Mouse (Mus musculus): ENCODE results near the gene Rexo4. TPM values are rescaled to one million over a fixed set of nuclear protein-coding genes. Genes with fewer than 3 reads are reported as not detected.

Rexo4 gene
- polyA plus RNA-seq, 1 experiment: 29.5 TPM

DNA sequence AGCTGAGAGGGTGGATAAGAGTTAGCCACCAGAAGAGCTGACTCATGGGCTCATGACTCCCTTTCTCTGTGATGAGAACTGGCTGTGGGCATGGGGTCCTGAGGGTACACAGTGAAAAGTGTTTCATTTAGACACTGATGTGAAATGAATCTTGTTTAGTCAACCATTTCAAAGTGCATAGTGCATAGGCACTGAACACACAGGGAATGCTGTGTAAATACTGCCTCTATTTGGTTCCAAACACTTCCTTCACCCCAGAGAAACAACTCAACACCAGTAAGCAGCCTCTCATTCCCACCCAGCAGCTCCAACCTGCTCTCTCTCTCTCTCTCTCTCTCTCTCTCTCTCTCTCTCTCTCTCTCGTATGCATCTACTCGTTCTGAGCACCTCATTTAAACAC is 20.0 kb upstream of the Rexo4 start:
- Histone ChIP-seq H3K4me3 (replicated peaks; ENCODE audit: control insufficient read depth, low read depth, low read length) (no peak overlapping the region), H3K27ac (ENCODE audit: control insufficient read depth, insufficient read depth, low read depth, low read length, poor library complexity) (no peak overlapping the region), H3K4me1 (ENCODE audit: control insufficient read depth, insufficient read depth, low read length) (no peaks in the 10 kb centered on the region)
- TF ChIP-seq POLR2A (IDR thresholded peaks at IDR 0.05; ENCODE audit: borderline replicate concordance, control insufficient read depth, low read depth, low read length) (no peak), CTCF (IDR thresholded peaks at IDR 0.05; ENCODE audit: control insufficient read depth, insufficient read depth, low read length) (no peak)
- 71% methylated on average over 2 of the region's 2 CpGs for WGBS

DNA sequence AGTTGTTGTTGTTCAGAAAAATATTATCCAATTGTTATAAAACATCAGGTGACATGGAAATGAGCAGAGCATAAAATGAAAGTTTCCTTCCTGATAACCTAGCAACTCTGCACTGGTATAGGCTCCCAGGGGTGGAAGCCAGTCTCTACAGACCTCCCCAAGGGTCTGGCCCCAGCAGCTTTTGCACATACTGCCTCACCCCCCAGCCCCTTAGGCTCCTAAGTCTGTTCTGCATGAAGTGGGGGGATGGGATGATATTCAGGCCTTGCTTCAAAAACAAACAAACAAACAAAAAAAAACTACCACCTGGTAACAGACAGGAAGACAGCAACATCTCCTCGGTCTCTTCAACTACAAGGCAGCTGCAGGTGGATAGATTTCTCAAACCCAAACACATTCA is 16.2 kb upstream of the Rexo4 start:
- WGBS: 65% methylated on average over 1 of the region's 1 CpGs
- no peak for TF ChIP-seq POLR2A (IDR thresholded peaks at IDR 0.05; ENCODE audit: borderline replicate concordance, control insufficient read depth, low read depth, low read length)
- no peak for TF ChIP-seq CTCF (IDR thresholded peaks at IDR 0.05; ENCODE audit: control insufficient read depth, insufficient read depth, low read length)
- no peak overlapping the region for H3K4me3 ChIP-seq (replicated peaks; ENCODE audit: control insufficient read depth, low read depth, low read length)
- H3K27ac ChIP-seq (ENCODE audit: control insufficient read depth, insufficient read depth, low read depth, low read length, poor library complexity): no peak overlapping the region
- H3K4me1 ChIP-seq (ENCODE audit: control insufficient read depth, insufficient read depth, low read length): no peaks in the 10 kb centered on the region

DNA sequence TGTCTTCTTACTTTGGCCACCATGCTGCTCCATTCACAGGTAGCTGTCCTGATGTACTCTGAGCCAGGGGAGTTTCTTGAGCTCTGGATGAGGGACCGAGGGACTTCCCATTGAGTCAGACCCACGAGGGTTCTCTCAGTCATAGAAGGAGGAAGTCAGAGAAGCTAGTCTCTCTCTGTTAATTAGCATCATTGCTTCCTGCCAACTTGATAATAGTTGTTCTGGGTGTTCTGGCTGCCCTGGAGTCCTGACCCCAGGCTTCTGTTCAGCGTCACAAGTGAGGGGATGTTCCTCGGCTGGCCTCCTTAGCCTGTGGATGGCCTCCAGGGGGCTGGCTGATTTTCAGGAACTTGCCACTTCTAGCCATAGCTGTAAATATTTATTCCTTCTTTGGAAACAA is 9.8 kb upstream of the Rexo4 start:
- TF ChIP-seq CTCF (IDR thresholded peaks at IDR 0.05; ENCODE audit: control insufficient read depth, insufficient read depth, low read length) (no peak), POLR2A (IDR thresholded peaks at IDR 0.05; ENCODE audit: borderline replicate concordance, control insufficient read depth, low read depth, low read length) (no peak)
- H3K4me1 ChIP-seq (ENCODE audit: control insufficient read depth, insufficient read depth, low read length): no peaks in the 10 kb centered on the region
- WGBS: 2% methylated on average over 4 of the region's 4 CpGs
- no peak overlapping the region for H3K4me3 ChIP-seq (replicated peaks; ENCODE audit: control insufficient read depth, low read depth, low read length)
- H3K27ac ChIP-seq (ENCODE audit: control insufficient read depth, insufficient read depth, low read depth, low read length, poor library complexity): no peak overlapping the region

DNA sequence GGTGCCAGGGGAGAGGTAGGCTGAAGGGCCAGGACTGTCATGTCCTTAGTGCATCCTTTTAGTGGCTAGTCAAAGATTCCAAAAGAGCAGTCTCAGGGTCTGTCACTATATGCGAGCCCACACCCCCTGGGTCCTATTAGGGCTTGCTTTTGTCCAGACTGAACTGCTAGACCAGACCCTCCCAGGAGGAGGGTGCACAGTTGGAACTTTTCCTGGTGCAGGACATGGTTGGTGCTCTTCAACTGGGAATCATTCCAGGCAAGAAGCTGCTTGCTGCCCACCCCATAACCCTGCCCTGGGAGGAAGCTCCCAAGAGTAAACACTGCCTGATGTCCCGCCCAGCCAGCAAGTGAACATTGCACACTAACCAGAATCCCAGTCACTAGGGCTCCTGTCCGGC is 8.9 kb upstream of the Rexo4 start, which contains the start of gene Adamts13:
Gene Adamts13, plus strand, starts transcription at position 301 of the 400 bp plus-strand sequence.
- 67% methylated on average over 3 of the region's 3 CpGs for WGBS
- Histone ChIP-seq H3K4me3 (replicated peaks; ENCODE audit: control insufficient read depth, low read depth, low read length) (no peak within 1 kb of the TSS), H3K27ac (ENCODE audit: control insufficient read depth, insufficient read depth, low read depth, low read length, poor library complexity) (no peak within 1 kb of the TSS)

DNA sequence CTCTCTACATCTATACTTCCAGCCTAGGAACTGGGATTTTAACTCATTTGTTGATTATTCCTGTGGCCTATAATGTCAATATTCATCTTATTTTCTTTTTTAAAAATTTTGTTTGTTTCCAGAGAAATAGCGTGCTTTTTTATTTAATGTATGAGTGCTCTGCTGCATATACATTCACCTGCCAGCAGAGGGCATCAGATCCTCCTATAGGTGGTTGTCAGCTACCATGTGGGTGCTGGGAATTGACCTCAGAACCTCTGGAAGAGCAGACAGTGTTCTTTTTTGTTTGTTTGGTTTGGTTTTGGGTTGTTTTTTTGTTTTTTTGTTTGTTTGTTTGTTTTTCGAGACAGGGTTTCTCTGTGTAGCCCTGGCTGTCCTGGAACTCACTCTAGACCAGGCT is 3.1 kb upstream of the Rexo4 start:
- TF ChIP-seq POLR2A (IDR thresholded peaks at IDR 0.05; ENCODE audit: borderline replicate concordance, control insufficient read depth, low read depth, low read length) (no peak), CTCF (IDR thresholded peaks at IDR 0.05; ENCODE audit: control insufficient read depth, insufficient read depth, low read length) (no peak)
- Histone ChIP-seq H3K4me1 (ENCODE audit: control insufficient read depth, insufficient read depth, low read length) (no peaks in the 10 kb centered on the region; the same call in 1 of the 2 replicates), H3K27ac (ENCODE audit: control insufficient read depth, insufficient read depth, low read depth, low read length, poor library complexity) (no peak overlapping the region), H3K4me3 (replicated peaks; ENCODE audit: control insufficient read depth, low read depth, low read length) (no peak overlapping the region)
- 77% methylated on average over 2 of the region's 2 CpGs for WGBS

More for the DNA sequence above, 8.9 kb upstream of the Rexo4 start, which contains the start of gene Adamts13:
- H3K4me1 ChIP-seq (ENCODE audit: control insufficient read depth, insufficient read depth, low read length): no peaks in the 10 kb centered on the region
- TF ChIP-seq CTCF (IDR thresholded peaks at IDR 0.05; ENCODE audit: control insufficient read depth, insufficient read depth, low read length) (no peak), POLR2A (IDR thresholded peaks at IDR 0.05; ENCODE audit: borderline replicate concordance, control insufficient read depth, low read depth, low read length) (no peak)

DNA sequence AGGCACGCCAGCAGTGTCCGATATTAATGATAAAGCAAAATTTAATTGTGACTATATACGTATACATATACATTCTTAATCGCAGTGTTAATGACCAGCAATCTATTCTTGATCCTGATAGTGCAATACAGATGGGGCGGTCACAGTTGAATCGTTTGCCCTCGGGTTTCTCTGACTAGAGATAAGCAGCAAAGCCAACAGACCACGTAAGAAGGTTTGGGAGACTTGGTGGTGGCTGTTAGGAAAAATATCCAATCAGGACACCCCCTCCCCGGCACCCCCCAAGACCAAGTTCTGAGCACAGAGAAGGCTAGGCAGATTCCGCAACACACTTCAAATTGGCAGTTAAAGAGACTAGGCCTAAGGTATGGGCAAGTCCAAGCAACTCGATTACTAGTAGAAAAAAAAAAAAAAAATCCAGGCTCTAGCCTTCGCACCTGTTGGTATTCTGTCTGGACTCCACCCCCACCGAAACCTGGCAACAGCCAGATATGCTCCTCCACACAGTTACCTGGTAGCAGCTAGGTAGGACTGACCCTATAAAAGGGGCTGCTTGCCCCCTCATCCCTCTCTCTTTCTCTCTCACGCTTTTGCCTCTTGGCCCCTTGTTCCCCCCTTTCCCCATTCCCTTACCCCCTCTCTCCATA is 661 bp upstream of the Rexo4 start:
- Histone ChIP-seq H3K27ac (ENCODE audit: control insufficient read depth, insufficient read depth, low read depth, low read length, poor library complexity) (no peak overlapping the region; the same call in 1 of the 2 replicates), H3K4me1 (ENCODE audit: control insufficient read depth, insufficient read depth, low read length) (no peaks in the 10 kb centered on the region; the same call in 1 of the 2 replicates), H3K4me3 (replicated peaks; ENCODE audit: control insufficient read depth, low read depth, low read length) (peak overlapping the region; percentile 73)
- no peak for TF ChIP-seq POLR2A (IDR thresholded peaks at IDR 0.05; ENCODE audit: borderline replicate concordance, control insufficient read depth, low read depth, low read length)
- no peak for TF ChIP-seq CTCF (IDR thresholded peaks at IDR 0.05; ENCODE audit: control insufficient read depth, insufficient read depth, low read length)
- 18% methylated on average over 14 of the region's 14 CpGs for WGBS

DNA sequence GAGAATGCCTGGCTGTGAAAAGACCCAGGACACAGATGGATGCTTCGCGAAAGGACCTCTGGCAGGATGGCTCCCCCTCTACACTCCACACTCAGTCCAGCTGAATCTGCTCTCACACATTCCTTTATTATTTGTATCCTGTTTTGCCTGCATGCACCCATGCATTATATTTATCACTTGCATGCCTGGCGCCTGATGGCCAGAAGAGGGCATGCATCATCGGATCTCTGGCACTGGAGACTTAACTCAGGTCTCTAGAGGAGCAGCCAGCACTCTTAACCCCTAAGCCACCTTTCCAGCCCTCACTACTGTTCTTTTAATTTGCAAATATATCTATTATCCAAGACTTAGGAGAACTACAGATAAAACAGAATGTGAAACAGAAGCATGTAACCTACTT is 3.4 kb downstream of the Rexo4 start:
- no peak for TF ChIP-seq POLR2A (IDR thresholded peaks at IDR 0.05; ENCODE audit: borderline replicate concordance, control insufficient read depth, low read depth, low read length)
- TF ChIP-seq CTCF (IDR thresholded peaks at IDR 0.05; ENCODE audit: control insufficient read depth, insufficient read depth, low read length): peak; percentile 20; the same call in 1 of the 2 replicates
- Histone ChIP-seq H3K4me1 (ENCODE audit: control insufficient read depth, insufficient read depth, low read length) (no peaks in the 10 kb centered on the region; the same call in 1 of the 2 replicates), H3K27ac (ENCODE audit: control insufficient read depth, insufficient read depth, low read depth, low read length, poor library complexity) (no peak overlapping the region), H3K4me3 (replicated peaks; ENCODE audit: control insufficient read depth, low read depth, low read length) (no peak overlapping the region)
- WGBS: 77% methylated on average over 4 of the region's 4 CpGs

DNA sequence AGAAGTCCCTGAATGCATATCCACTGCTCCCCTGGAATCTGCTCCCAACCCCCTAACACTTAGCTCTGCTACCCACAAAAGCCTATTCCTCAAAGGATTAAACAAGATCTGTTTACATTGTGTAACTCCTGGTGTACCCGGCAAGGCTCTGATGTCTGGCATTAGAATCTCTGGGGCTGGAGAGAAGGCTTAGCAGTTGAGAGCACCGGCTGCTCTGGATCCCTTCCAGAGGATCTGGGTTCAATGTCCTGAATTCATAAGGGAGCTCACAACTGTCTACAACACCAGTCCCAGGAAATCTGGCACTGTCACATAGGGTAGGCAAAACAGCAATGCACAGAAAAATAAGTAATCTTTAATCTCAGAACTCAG is 6.7 kb downstream of the Rexo4 start:
- WGBS: 89% methylated on average over 2 of the region's 2 CpGs
- H3K27ac ChIP-seq (ENCODE audit: control insufficient read depth, insufficient read depth, low read depth, low read length, poor library complexity): no peak overlapping the region
- TF ChIP-seq CTCF (IDR thresholded peaks at IDR 0.05; ENCODE audit: control insufficient read depth, insufficient read depth, low read length) (no peak), POLR2A (IDR thresholded peaks at IDR 0.05; ENCODE audit: borderline replicate concordance, control insufficient read depth, low read depth, low read length) (no peak)
- H3K4me1 ChIP-seq (ENCODE audit: control insufficient read depth, insufficient read depth, low read length): no peaks in the 10 kb centered on the region
- no peak overlapping the region for H3K4me3 ChIP-seq (replicated peaks; ENCODE audit: control insufficient read depth, low read depth, low read length)
